Mouse (Mus musculus) heart, embryonic 11.5 days (tissue): ENCODE results near the gene Phf24. TPM values are rescaled to one million over a fixed set of nuclear protein-coding genes. Genes with fewer than 3 reads are reported as not detected.

Source experiments
- ATAC-seq: fragments of 200-750 bp; cut with Nextera tagmentation; replicated peaks from 2 replicates; pipeline ENCODE4 v1.8.0; 2017; ENCODE audit warnings: moderate library complexity; ENCODE audit not compliant: insufficient number of reproducible peaks, low FRiP score, low TSS enrichment
- H3K27ac ChIP-seq: fragments of 300-500 bp; sonication (generic); 2 replicates; pipeline ENCODE4 v1.5.1; 2014; ENCODE audit warnings: mild to moderate bottlenecking, low read depth, low read length
- H3K27me3 ChIP-seq: fragments of 300-500 bp; sonication (generic); 2 replicates; pipeline ENCODE4 v1.6.1; 2014; ENCODE audit warnings: mild to moderate bottlenecking, low read length, mixed read lengths; ENCODE audit not compliant: control insufficient read depth, insufficient read depth
- H3K36me3 ChIP-seq: fragments of 300-500 bp; sonication (generic); 2 replicates; pipeline ENCODE4 v1.6.1; 2014; ENCODE audit warnings: mild to moderate bottlenecking, low read length, moderate library complexity, mixed read lengths; ENCODE audit not compliant: control insufficient read depth, insufficient read depth
- H3K4me1 ChIP-seq: fragments of 300-500 bp; sonication (generic); 2 replicates; pipeline ENCODE4 v1.6.1; 2014; ENCODE audit warnings: low read length; ENCODE audit not compliant: control insufficient read depth, insufficient read depth
- H3K4me2 ChIP-seq: fragments of 300-500 bp; sonication (generic); 2 replicates; pipeline ENCODE4 v1.6.1; 2014; ENCODE audit warnings: mild to moderate bottlenecking, moderate library complexity
- H3K4me3 ChIP-seq: fragments of 300-500 bp; sonication (generic); 2 replicates; pipeline ENCODE4 v1.5.1; 2014; ENCODE audit warnings: low read depth, low read length
- H3K9ac ChIP-seq: fragments of 300-500 bp; sonication (generic); 2 replicates; pipeline ENCODE4 v1.6.1; 2014; ENCODE audit warnings: mild to moderate bottlenecking, low read depth, low read length, moderate library complexity
- H3K9me3 ChIP-seq: fragments of 300-500 bp; sonication (generic); replicated peaks from 2 replicates; pipeline ENCODE4 v1.6.1; 2016; ENCODE audit warnings: low read length; ENCODE audit not compliant: control insufficient read depth
- WGBS: fragments of 180-500 bp; shearing (Covaris S2); extraction: QIAGEN DNeasy Blood & Tissue Kit; methylation state at CpG from one replicate; pipeline ENCODE4 v1.1.7; 2014; ENCODE audit not compliant: insufficient replicate concordance; 5-methylcytosine and 5-hydroxymethylcytosine counted together
- polyA plus RNA-seq: library from polyadenylated mRNA; unstranded; fragments of >200 nt; fragmentation: Nextera tagmentation; extraction: Ambion mirVana; gene quantifications from 2 replicates; pipeline ENCODE4 v1.2.1, GENCODE M21; 2014

The Phf24 gene
- polyA plus RNA-seq, 1 experiment from 2014 or later, result 2.4 TPM

- Histone ChIP-seq H3K9me3 (no peaks in the 10 kb centered on the region), H3K4me3 (no peak overlapping the region), H3K36me3 (no peaks in the 10 kb centered on the region), H3K27me3 (no peaks in the 10 kb centered on the region), H3K4me1 (peaks cover 3% of the 10 kb centered on the region; the same call in 1 of the 2 replicates), H3K9ac (no peak overlapping the region), H3K27ac (no peak overlapping the region), H3K4me2 (no peak overlapping the region)
- ATAC-seq, result no peak
- WGBS, result 75% methylated on average over 2 of the region's 2 CpGs
These were observed 38.8 kb upstream of the Phf24 start for GRCm38 (mm10) chr4:42877657-42878056.

GRCm38 (mm10) chr4:42879829-42880676 lies 36.4 kb upstream of the Phf24 start:
- ATAC-seq, result peak; percentile 90
- Histone ChIP-seq H3K36me3 (no peaks in the 10 kb centered on the region), H3K9me3 (no peaks in the 10 kb centered on the region), H3K9ac (peak overlapping the region; percentile 54), H3K4me1 (peaks cover 3% of the 10 kb centered on the region; the same call in 1 of the 2 replicates), H3K4me3 (no peak overlapping the region), H3K4me2 (peak overlapping the region; percentile 14; the same call in 1 of the 2 replicates), H3K27me3 (no peaks in the 10 kb centered on the region), H3K27ac (peak overlapping the region; percentile 57)
- 51% methylated on average over 16 of the region's 16 CpGs for WGBS

GRCm38 (mm10) chr4:42880677-42880948 lies 35.8 kb upstream of the Phf24 start:
- no peaks in the 10 kb centered on the region for H3K27me3 ChIP-seq
- no peaks in the 10 kb centered on the region for H3K9me3 ChIP-seq
- H3K9ac ChIP-seq, result peak overlapping the region; percentile 54
- no peak overlapping the region; the same call in 1 of the 2 replicates for H3K4me3 ChIP-seq
- no peaks in the 10 kb centered on the region for H3K36me3 ChIP-seq
- 38% methylated on average over 1 of the region's 1 CpGs for WGBS
- H3K27ac ChIP-seq, result peak overlapping the region; percentile 57; the same call in 1 of the 2 replicates
- H3K4me2 ChIP-seq, result peak overlapping the region; percentile 14; the same call in 1 of the 2 replicates
- 0 out of 2 replicates have a peak, but pooled peaks have one; percentile 45 for ATAC-seq
- peaks cover 3% of the 10 kb centered on the region; the same call in 1 of the 2 replicates for H3K4me1 ChIP-seq

GRCm38 (mm10) chr4:42886926-42887325 lies 29.5 kb upstream of the Phf24 start:
- no peaks in the 10 kb centered on the region for H3K36me3 ChIP-seq
- no peaks in the 10 kb centered on the region for H3K9me3 ChIP-seq
- no peaks in the 10 kb centered on the region for H3K4me1 ChIP-seq
- no peak for ATAC-seq
- no peaks in the 10 kb centered on the region for H3K27me3 ChIP-seq
- no peak overlapping the region for H3K4me2 ChIP-seq
- no peak overlapping the region for H3K27ac ChIP-seq
- WGBS, result 83% methylated on average over 6 of the region's 6 CpGs
- H3K9ac ChIP-seq, result no peak overlapping the region
- H3K4me3 ChIP-seq, result no peak overlapping the region

GRCm38 (mm10) chr4:42888806-42889205 lies 27.7 kb upstream of the Phf24 start:
- Histone ChIP-seq H3K4me1 (no peaks in the 10 kb centered on the region), H3K27me3 (no peaks in the 10 kb centered on the region), H3K9ac (no peak overlapping the region), H3K9me3 (no peaks in the 10 kb centered on the region), H3K4me3 (no peak overlapping the region), H3K4me2 (no peak overlapping the region), H3K36me3 (no peaks in the 10 kb centered on the region), H3K27ac (no peak overlapping the region)
- ATAC-seq, result no peak
- 79% methylated on average over 6 of the region's 6 CpGs for WGBS

DNA sequence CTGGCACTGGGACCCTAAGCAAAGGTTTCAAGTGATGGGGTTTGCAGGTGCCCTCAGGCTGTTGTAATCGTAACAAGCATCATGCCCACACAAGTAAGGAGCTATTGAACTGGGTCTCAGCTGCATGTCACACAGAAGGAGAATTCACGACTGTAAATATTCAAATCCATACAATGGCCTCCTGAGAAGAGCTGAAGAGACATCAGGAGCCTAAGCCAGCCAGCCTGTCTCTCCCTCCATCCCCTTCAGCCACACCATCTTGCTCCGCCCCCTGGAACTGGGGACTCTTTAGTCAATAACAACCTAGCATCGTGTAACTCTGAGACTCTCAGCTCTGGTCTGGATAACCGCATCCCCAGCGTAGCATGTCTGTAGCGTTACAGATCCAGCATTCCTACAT lies 25.3 kb upstream of the Phf24 start:
- H3K4me3 ChIP-seq, result no peak overlapping the region
- H3K9me3 ChIP-seq, result no peaks in the 10 kb centered on the region
- no peaks in the 10 kb centered on the region for H3K36me3 ChIP-seq
- H3K27ac ChIP-seq, result no peak overlapping the region
- H3K27me3 ChIP-seq, result no peaks in the 10 kb centered on the region
- ATAC-seq, result no peak
- no peak overlapping the region for H3K4me2 ChIP-seq
- no peaks in the 10 kb centered on the region for H3K4me1 ChIP-seq
- WGBS, result 65% methylated on average over 7 of the region's 7 CpGs
- H3K9ac ChIP-seq, result no peak overlapping the region

GRCm38 (mm10) chr4:42895118-42895517 lies 21.3 kb upstream of the Phf24 start:
- H3K27ac ChIP-seq, result no peak overlapping the region
- no peaks in the 10 kb centered on the region for H3K36me3 ChIP-seq
- no peaks in the 10 kb centered on the region for H3K27me3 ChIP-seq
- H3K4me2 ChIP-seq, result no peak overlapping the region
- H3K9me3 ChIP-seq, result no peaks in the 10 kb centered on the region
- no peak overlapping the region for H3K4me3 ChIP-seq
- WGBS, result 79% methylated on average over 7 of the region's 7 CpGs
- H3K4me1 ChIP-seq, result no peaks in the 10 kb centered on the region
- no peak for ATAC-seq
- H3K9ac ChIP-seq, result no peak overlapping the region

DNA sequence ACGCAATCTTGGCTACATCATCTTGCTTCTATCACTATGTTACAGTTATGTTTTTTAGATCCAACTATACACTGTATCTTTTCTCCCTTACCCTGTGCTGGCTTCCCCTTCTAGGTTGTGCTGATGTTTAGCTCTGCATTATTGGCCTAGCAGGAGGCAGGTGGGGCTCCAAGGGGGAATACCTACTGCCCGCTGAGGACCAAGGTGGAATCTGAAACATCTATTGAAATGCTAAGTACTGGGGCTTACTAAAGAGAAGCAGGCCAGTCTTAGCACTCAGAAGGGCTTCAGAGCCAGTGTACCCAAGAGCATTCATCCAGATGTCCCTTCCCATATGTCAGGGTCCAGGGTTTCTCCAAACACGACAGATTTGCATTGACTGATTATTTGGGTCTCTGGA lies 17.5 kb upstream of the Phf24 start:
- Histone ChIP-seq H3K4me1 (no peaks in the 10 kb centered on the region), H3K9me3 (no peaks in the 10 kb centered on the region), H3K27me3 (no peaks in the 10 kb centered on the region), H3K27ac (no peak overlapping the region), H3K36me3 (no peaks in the 10 kb centered on the region), H3K4me2 (no peak overlapping the region), H3K9ac (no peak overlapping the region), H3K4me3 (no peak overlapping the region)
- 37% methylated on average over 3 of the region's 3 CpGs for WGBS
- no peak for ATAC-seq

- Histone ChIP-seq H3K27ac (no peak overlapping the region), H3K4me1 (no peaks in the 10 kb centered on the region), H3K4me2 (no peak overlapping the region), H3K36me3 (no peaks in the 10 kb centered on the region), H3K9ac (no peak overlapping the region), H3K4me3 (no peak overlapping the region), H3K27me3 (no peaks in the 10 kb centered on the region), H3K9me3 (no peaks in the 10 kb centered on the region)
- ATAC-seq, result no peak
- 45% methylated on average over 5 of the region's 5 CpGs for whole genome bisulfite sequencing
These were observed 15.6 kb upstream of the Phf24 start for GRCm38 (mm10) chr4:42900878-42901277.
